Mouse (Mus musculus): ENCODE measurements around the gene Gm15737.

Gm15737 gene

GRCm38 (mm10) chr6:92869089-92869581 lies at the start of gene Gm15737:
Gene Gm15737 (plus strand): TSS chr6:92869357.
- DNase-seq, result no peak

- no peak for DNase-seq
Observed at GRCm38 (mm10) chr6:92821606-92822005, 47.6 kb upstream of the Gm15737 start.

GRCm38 (mm10) chr6:92822006-92822405 lies 47.2 kb upstream of the Gm15737 start:
- DNase-seq, result no peak

GRCm38 (mm10) chr6:92823991-92824390 lies 45.2 kb upstream of the Gm15737 start:
- no peak for DNase-seq

- no peak for DNase-seq
Observed at GRCm38 (mm10) chr6:92826561-92826960, 42.6 kb upstream of the Gm15737 start.

GRCm38 (mm10) chr6:92827360-92827759 lies 41.8 kb upstream of the Gm15737 start:
- DNase-seq, result no peak

GRCm38 (mm10) chr6:92829148-92829547 lies 40.0 kb upstream of the Gm15737 start:
- no peak for DNase-seq

GRCm38 (mm10) chr6:92831106-92831505 lies 38.1 kb upstream of the Gm15737 start:
- DNase-seq, result peak; percentile 31 to 59

GRCm38 (mm10) chr6:92842000-92842399 lies 27.2 kb upstream of the Gm15737 start:
- DNase-seq, result no peak

- DNase-seq, result no peak
Observed at GRCm38 (mm10) chr6:92843474-92843873, 25.7 kb upstream of the Gm15737 start.

- no peak for DNase-seq
Observed at GRCm38 (mm10) chr6:92845898-92846297, 23.3 kb upstream of the Gm15737 start.

- no peak for DNase-seq
Observed at GRCm38 (mm10) chr6:92846614-92847013, 22.5 kb upstream of the Gm15737 start.

- peak in 1 of 2 experiments; percentile 48 for DNase-seq
Observed at GRCm38 (mm10) chr6:92849208-92849607, 19.9 kb upstream of the Gm15737 start.

GRCm38 (mm10) chr6:92850250-92850649 lies 18.9 kb upstream of the Gm15737 start:
- peak; percentile 53 to 74 for DNase-seq

- no peak for DNase-seq
Observed at GRCm38 (mm10) chr6:92854873-92855272, 14.3 kb upstream of the Gm15737 start.

- no peak for DNase-seq
Observed at GRCm38 (mm10) chr6:92857761-92858160, 11.4 kb upstream of the Gm15737 start.

- DNase-seq, result no peak
Observed at GRCm38 (mm10) chr6:92858721-92859510, 10.2 kb upstream of the Gm15737 start.

- DNase-seq, result no peak
Observed at GRCm38 (mm10) chr6:92860285-92860912, 8.8 kb upstream of the Gm15737 start.

GRCm38 (mm10) chr6:92862599-92862998 lies 6.6 kb upstream of the Gm15737 start:
- DNase-seq, result no peak

- DNase-seq, result no peak
Observed at GRCm38 (mm10) chr6:92869582-92870219, 544 bp downstream of the Gm15737 start.

GRCm38 (mm10) chr6:92871813-92872212 lies 2.7 kb downstream of the Gm15737 start:
- no peak for DNase-seq

- DNase-seq, result no peak
Observed at GRCm38 (mm10) chr6:92872766-92873165, 3.6 kb downstream of the Gm15737 start.

GRCm38 (mm10) chr6:92874854-92875253 lies 5.7 kb downstream of the Gm15737 start:
- DNase-seq, result peak; percentile 19 to 20

GRCm38 (mm10) chr6:92875340-92875739 lies 6.2 kb downstream of the Gm15737 start:
- no peak for DNase-seq
